Mouse (Mus musculus): ENCODE data around the gene Itpr1. TPM values are rescaled to one million over a fixed set of nuclear protein-coding genes. Genes with fewer than 3 reads are reported as not detected.

Gene Itpr1
- total RNA-seq, 2 experiments from 2014 or later = 11.8 to 14.8 TPM

DNA sequence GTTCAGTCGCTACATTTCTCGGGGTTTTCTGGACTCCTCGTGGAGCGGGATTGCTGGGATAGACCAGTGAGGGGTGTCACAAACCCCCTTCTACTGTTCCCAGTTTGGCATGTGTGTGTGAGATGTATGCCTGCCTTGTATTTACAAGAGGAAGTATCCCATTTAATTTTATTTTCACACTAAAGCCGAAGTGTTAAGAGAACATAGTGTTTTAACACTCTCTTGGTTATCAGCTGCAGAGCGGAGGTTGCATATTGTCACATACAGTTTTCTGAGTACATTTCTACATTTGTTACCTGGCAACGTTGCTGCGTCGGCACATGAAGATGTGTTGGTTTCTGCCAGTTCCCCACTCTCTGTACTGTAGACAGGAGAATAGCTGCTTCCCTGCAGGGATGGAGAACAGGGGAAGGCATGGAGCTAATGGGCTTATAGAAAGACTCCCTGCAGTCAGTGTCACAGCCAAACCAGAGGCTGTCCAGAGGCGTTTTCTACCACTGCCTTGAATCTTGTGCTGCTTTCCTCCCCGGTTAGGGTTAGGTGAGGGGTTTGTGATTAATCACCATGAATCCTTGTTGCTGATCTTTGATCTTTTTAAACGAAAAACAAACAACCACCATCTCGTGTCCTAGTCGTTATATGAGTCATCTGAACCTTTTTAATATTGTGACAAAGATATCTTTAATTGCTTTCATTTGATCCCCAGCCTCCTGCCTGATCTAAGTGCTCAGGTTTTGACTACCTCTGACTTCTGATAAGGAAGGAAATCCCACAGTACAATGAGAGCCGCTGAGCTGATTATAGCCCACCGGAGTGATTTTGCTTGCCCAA lies 241.4 kb downstream of the Itpr1 start:
- DNase-seq = no peak
- intact Hi-C loops (cut with DNase I) = no loop called here

DNA sequence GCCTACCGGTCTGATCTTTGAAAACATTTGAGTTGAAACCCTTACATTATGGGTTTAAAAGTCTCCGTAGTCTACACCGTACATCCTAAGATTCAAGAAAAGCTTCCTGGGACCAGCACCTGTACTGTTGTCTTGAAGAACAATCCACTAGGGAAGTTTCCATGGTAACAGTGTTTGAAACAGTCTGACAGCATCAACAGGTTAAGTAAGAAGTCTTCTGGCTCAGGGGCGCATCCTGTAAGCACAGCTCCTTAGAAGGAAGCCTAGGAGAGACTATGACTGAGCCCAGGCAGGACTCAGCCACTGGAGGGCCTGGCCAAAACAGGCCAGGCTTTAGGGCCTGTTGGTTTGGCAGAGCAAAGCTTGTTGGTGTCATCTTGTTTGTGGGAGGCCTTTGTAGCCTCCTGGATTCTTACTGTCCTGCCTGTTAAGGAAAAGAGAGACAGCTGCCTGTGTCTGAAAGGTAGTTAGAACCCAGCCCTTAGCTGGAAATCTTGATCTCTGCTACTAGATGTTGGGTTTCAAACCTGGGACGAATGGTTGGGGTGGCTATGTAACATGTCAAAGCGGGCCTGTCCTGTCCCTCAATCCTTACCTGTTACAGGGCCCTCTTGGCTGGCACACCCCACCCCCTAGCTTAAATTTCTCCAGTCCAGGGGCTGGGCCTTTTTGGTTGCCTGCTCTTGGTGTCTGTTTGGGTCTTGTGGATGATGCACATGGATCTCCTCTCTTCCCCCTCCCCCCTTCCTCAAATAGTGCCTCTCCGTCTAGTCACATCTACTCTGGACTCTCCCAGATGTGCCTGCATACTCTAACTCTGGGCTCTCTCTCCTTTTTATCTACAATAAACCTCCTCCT lies 242.3 kb downstream of the Itpr1 start:
- intact Hi-C loops (cut with DNase I) = loop anchor here (5.0 kb wide), 1 partner anchor 77 kb away; no protein-coding TSS in a partner anchor

DNA sequence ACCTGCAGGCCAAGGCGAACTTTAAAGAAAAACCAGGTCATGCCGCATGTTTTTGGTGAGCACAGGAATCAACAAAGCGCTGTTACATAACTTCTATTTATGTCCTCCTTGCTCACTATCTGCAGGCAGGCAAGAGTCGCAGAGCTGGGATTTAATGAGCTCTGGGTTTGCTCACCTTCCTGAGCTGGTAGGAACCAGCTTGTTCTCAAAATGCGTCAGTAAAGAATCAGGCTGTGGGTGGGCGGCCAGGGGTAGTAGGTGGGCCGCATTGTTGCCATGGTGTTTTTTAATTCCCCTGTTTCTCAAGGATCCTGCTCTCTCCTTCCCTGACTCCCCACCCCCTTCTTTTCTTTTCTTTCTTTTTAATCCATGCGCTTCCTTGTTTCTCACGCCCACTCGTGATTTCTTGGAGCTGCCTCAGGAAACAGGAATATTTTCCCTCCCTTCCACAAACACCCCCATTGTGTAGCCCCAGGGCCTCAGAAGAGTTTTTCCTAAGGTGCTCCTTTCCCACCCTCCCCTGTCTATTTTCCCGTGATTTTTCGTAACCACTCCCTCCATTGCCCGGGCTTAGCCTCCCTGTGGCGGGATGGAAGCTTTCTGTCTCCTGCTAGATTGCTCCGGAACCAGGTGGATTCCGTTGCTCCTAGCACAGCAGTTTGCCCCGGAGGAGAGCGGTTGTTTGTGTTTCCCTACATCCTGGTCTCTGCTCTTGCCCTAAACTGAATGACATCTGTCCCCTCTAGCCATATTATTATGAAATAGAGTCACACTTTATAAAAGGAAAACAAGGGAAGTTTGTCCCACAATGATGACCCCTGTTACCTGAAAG lies 243.6 kb downstream of the Itpr1 start:
- intact Hi-C loops (cut with DNase I) = loop anchor here (5.0 kb wide), 1 partner anchor 76 kb away; no protein-coding TSS in a partner anchor
- DNase-seq = peak in 1 of 2 experiments; percentile 26

More for the DNA sequence above, 242.3 kb downstream of the Itpr1 start:
- DNase-seq = no peak

DNA sequence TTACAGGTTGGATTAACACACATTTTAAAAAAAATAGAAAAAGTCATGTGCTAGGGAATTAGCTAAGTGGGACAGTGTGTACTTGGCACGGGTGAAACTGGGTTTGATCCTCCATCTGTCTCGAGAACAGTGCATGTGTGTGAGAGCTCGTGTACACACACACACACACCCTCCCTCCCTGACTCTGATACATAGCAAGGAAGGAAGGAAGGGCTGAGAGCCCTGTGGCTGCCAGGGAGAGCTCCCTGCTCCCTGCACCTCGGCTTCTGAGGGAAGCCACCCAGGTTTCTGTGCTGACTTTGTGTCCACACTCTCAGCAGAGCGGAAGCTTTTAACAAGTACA lies 244.1 kb downstream of the Itpr1 start:
- intact Hi-C loops (cut with DNase I) = loop anchor here (5.0 kb wide), 1 partner anchor 75 kb away; no protein-coding TSS in a partner anchor
- DNase-seq = no peak

DNA sequence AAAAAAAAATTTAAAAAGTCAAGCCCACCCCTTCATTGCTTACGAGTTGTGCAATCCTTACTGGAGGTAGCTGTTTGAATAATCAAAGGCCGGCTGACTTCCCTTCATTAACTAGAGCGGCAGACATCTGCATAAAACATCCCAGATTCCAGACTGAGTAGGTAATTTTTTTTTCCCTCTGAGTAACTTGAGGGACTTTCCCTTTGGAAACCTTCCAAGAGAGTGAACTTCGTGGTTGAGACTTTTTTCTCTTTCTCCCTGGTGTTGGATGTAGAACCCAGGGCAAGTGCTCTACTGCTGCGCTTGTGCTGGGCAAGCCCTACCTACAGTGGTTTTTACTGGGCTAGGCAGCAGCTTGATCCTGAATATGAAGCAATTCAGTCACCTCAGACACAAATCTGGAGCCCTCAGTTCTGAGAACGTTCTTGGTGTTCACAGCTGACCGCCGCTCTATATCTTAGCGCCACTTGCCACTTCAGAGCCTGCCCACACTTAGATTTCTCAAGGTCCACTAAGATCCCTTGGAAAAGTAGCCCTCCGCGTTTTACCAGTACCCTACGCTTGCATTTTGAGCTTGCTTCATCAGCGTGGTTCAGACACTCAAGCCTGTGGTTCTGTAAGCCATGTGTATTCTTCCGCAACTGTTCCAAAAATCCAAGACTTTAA lies 244.8 kb downstream of the Itpr1 start:
- intact Hi-C loops (cut with DNase I) = loop anchor here (5.0 kb wide), 1 partner anchor 75 kb away; no protein-coding TSS in a partner anchor
- DNase-seq = peak in 1 of 2 experiments; percentile 48

DNA sequence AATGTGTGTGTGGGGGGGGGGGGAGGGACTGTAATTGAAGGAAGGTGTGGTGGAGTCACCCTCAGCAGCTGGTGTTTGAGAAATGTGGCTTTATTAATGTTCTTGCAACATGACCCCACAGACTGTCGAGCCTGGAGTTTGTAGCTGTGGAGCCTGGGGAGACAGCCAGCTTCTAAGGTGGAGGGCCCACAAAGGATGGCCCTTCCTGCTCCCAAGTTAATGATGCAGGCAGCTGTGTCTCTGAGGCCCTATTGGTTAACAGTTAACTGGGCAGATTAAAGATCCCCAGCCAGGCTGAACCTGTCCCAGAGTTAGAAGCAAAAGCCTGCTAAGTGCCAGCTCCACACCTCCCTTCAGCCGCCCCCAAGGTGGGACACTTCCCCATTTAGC lies 245.3 kb downstream of the Itpr1 start:
- intact Hi-C loops (cut with DNase I) = loop anchor here (5.0 kb wide), 1 partner anchor 74 kb away; no protein-coding TSS in a partner anchor
- DNase-seq = peak; percentile 39 to 42

DNA sequence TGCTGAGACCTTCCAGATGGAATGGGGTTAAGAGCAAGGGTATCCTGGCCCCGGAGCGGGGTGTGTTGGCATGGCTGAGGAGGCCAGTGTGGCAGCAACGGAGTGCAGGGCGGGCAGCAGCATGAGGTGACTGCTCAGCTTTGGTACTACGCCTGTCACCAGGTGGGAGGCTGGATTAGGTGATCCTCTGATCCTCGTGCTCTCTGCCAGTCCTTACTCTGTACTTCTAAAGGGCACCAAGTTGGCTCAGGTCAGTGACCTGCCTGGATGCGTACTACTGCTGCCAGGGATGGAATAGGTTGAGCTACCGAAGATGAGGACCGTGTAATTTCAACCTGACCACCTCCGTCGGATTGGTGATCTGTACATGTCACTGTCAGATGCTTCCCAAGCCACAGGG lies 245.9 kb downstream of the Itpr1 start:
- intact Hi-C loops (cut with DNase I) = loop anchor here (5.0 kb wide), 1 partner anchor 73 kb away; no protein-coding TSS in a partner anchor
- peak in 1 of 2 experiments; percentile 41 for DNase-seq

DNA sequence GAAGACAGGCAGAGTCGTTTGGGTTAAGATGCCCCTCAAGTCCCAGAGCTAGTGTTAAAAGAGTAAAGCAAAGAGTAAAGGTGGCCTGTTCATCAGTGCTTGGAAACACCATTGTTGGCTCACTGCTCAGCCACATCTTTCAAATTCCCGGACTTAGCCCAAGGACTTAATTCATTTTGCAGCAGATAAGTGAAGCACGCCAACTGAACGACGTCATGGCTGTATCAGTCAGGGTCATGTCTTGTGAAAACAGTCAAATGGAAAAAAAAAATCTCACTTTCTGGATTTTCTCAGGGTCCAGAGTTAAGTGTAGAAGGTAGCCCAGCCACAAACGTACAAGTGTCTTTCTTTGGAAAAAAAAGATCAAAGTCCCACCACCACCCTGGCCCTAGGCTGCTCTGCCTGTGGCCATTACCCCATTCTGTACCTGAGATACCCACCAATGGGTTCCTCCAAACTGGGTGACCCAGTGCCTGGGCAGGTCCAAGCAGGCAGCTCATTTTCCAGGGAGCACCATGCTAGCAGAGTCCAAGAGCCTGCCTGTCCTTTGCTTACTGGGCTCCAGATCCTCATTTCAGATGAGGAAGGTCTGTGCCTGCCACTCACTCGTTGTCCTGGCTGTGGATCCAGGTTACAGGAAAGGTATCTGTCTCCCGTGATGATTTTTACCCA lies 251.5 kb downstream of the Itpr1 start:
- no peak for DNase-seq
- intact Hi-C loops (cut with DNase I) = no loop called here

DNA sequence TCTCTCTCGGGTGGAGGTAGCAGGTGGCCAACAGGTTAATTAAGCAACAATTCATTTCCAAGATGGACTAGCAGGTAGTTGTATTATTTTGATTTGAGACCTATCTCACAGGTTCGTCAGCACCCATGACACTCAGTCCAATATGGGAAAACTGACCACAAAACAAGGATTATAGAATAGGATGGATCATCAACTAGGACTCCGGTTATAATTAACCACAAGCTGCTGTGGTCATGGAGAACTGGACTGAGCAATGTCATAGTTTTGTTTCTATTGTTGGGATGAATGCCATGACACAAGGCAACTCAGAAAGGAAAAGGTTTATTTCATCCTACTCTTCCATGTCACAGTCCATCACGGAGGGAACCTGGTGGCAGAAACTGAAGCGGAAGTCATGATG lies 252.3 kb downstream of the Itpr1 start:
- intact Hi-C loops (cut with DNase I) = loop anchor here (5.0 kb wide), 1 partner anchor 38 kb away; no protein-coding TSS in a partner anchor
- DNase-seq = no peak

DNA sequence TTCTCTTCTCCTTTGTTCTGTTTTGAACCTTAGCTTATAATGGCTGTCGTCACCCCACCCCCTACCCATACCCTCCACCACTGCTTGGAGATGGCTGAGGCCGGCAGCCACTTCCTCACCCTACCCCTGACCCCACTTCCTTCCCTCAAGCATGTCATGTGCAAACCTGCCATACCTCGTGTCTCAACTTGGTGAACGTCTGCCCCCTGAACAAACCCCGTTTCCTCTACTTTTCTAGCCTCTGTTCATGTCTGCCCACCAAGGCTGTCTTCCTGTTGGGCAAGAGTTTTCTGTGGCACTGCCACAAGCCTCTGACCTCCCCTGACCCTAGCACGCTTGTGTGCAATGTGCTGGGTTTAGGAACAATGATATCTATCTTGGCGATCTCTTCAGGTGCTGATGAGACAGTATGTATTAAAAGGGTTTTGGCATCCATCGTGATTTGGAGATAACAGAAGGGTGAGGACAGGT lies 253.2 kb downstream of the Itpr1 start:
- intact Hi-C loops (cut with DNase I) = loop anchor here (5.0 kb wide), 1 partner anchor 39 kb away; no protein-coding TSS in a partner anchor
- no peak for DNase-seq

DNA sequence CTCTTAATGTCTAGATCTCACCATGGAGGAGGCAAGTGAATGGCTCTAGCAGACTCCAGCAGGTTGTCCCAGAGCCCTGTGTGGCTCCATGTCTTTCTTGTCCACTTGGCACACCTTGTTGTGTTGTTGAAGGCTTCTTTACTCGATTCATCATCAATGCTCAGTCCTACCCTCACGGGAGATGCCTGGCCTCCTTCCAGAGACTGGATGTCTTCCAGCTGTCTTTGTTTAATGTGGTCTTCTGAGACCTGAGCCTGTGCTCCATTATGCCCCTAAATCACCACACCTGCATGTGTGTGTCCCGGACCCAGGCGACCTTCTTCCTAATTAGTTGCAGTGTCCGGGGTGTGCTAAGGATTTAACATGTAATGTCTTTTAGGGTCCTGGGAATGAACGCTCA lies 254.7 kb downstream of the Itpr1 start:
- DNase-seq = no peak
- intact Hi-C loops (cut with DNase I) = loop anchor here (5.0 kb wide), 1 partner anchor 40 kb away; no protein-coding TSS in a partner anchor

DNA sequence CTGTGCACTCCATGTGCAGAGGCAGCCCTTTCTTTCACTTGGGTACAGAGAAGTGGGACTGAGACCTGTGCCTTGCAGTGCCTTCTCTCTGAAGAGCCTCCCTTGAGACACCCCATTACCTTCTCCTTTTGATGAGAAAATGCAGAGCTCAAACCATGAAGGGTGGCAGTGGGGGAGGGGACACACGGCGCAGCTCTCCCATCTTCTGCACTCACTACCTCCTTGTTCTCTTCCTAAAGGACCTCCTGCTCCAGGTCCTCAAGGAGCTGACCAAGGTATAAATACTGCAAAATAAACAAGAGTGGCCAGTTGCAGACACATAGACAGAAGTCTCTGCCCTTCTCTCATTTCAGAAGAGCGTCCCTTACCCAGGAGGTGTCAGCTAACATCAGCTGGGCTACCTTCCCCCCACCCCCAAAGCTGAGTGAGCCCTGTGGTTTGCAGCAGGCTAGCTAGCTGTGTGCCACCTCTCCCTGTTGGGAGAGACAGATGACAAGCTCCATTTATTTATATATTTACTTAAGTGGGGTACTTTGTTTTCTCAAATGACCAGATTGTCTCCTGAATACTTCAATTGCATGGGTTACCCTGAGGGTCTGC lies 255.4 kb downstream of the Itpr1 start:
- DNase-seq = no peak
- intact Hi-C loops (cut with DNase I) = loop anchor here (5.0 kb wide), 1 partner anchor 41 kb away; no protein-coding TSS in a partner anchor

DNA sequence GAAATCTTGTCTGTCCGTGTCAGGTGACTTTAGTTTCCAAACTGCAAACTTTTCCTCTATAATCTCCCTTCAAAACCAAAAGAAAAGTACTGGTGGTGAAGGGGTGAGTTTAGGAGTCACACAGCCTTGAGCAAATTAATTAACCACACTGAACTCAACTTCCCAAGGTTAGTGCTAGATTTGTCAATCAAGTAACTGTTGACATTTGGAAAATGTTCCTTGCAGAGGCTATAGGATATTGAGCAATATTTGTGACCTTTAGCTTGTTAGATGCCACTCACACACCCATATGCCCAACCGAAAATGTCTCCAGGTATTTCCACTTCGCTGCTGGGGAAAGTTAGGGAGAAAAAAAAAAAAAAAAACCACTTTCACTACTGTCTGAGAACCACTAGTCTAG lies 259.0 kb downstream of the Itpr1 start:
- no peak for DNase-seq
- intact Hi-C loops (cut with DNase I) = no loop called here

DNA sequence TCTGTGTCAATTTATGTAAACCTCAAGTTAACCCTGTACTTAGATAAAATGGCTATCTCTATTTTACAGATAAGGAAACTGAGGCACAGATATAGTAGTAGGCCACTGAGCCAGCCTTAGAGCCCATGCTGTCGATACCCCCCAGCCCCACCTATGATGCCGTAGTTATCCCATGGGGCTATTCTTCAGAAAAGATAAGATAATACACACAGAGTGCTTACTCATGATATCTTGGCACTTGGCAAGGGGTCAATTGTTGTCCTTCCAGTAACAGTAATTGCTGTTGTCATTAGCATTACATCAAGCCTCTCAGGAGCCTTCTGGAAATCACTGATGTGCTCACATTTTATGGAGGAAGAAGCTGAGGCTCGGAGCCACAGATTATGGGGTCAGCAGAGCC lies 259.9 kb downstream of the Itpr1 start:
- no peak for DNase-seq
- intact Hi-C loops (cut with DNase I) = no loop called here

DNA sequence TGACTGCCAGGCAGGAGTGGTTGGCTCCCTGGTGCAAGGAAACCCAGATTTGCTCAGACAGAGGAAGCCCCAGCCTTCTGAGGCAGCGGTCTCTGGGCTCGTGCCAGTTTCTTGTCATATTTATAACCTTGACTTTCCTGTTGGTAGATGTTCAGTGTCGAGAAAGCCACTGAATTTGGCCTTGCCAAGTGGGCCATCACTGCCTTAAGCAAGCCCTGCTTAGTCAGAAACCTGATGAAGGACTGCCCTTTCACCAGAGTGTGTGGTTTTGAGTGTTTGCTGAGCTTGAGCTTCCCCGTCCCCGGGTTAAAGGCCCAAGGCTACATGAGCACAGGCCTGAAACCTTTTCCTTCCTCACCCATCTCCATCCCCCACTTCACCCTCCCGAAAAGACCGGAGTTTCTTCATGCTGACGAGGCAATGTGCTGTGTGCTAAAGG lies 263.9 kb downstream of the Itpr1 start:
- intact Hi-C loops (cut with DNase I) = no loop called here
- no peak for DNase-seq

DNA sequence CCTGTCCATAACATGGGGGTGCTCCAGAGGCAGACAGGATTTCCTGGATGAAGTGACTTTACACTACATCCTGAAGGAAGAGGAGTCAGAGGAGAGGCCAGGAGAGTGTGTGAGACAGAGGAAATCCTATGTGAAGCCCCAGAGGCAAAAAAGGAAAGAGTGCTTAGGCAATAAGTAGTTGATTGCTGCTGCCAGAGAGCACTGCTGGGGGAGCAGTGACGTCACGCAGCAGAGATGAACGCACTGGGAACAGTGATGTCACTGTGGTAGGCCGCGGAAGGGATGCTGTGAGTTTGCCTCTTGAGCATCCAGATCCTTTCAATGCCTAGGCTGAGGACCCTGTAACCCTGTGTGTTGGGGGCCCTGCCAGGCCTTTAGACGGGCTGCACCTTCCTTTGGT lies 264.7 kb downstream of the Itpr1 start:
- intact Hi-C loops (cut with DNase I) = no loop called here
- no peak for DNase-seq

DNA sequence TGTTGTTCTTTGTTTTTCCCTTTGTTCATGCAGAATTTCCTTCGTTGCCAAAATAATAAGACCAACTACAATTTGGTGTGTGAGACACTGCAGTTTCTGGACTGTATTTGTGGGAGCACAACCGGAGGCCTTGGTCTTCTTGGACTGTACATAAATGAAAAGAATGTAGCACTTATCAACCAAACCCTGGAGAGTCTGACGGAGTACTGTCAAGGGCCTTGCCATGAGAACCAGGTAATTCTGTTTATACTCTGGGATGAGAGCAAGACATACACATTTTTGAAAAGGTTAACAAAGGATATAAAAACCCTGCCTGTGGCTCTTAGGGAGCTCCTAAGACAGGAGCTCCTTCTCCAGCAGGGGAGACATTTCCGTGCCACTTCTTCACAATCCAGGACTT lies 268.3 kb downstream of the Itpr1 start:
- intact Hi-C loops (cut with DNase I) = no loop called here
- no peak for DNase-seq

DNA sequence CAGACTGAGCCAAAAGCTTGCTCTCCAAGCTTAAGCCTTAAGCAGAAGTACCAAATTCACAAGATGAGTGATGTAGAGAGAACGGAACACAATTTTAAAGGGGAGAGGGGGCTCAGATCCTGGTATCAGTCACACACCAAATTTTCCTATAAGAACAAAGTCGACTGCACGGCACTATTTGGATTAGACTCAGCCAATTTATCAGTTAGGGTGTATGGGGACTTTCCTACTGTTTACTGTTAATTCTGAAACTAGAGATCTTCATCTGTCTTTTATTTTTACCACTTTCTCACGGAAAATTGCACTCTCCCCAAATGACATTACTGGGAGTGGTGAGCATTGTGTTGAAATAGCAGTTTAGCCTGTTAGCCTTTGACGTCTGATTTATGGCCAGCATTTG lies 269.6 kb downstream of the Itpr1 start:
- intact Hi-C loops (cut with DNase I) = no loop called here
- no peak for DNase-seq

All from gastrocnemius, postnatal 36 days (tissue).